Mouse (Mus musculus) forebrain, embryonic 13.5 days (tissue): ENCODE measurements at regions not wholly inside any gene's neighbourhood (a gene's known extent, or its start where the extent isn't known, plus 50 kb on each side); places are given as distances from the start of the nearest gene placed in this dataset.
A peak's percentile ranks its signal among the peaks of the same experiment; 100 is the strongest.
"Not testable (repeated sequence)": the region's sequence is repeated elsewhere in the genome, so short reads cannot be mapped to it uniquely, and the experiment has no call there.

Experiments used
- ATAC-seq: fragments of 200-750 bp; cut with Nextera tagmentation; 2 replicates; pipeline ENCODE4 v1.8.0; 2017
- H3K27ac ChIP-seq: fragments of 300-500 bp; sonication (generic); 2 replicates; pipeline ENCODE4 v1.5.1; 2015; ENCODE audit warnings: inconsistent platforms, mild to moderate bottlenecking, moderate library complexity
- H3K27me3 ChIP-seq: fragments of 300-500 bp; sonication (generic); 2 replicates; pipeline ENCODE4 v1.6.1; 2015; ENCODE audit warnings: mild to moderate bottlenecking, inconsistent platforms
- H3K36me3 ChIP-seq: fragments of 300-500 bp; sonication (generic); 2 replicates; pipeline ENCODE4 v1.6.1; 2015; ENCODE audit warnings: mild to moderate bottlenecking, inconsistent platforms; ENCODE audit not compliant: poor library complexity, severe bottlenecking
- H3K4me1 ChIP-seq: fragments of 300-500 bp; sonication (generic); 2 replicates; pipeline ENCODE4 v1.6.1; 2015; ENCODE audit warnings: inconsistent platforms
- H3K4me2 ChIP-seq: fragments of 300-500 bp; sonication (generic); 2 replicates; pipeline ENCODE4 v1.6.1; 2015; ENCODE audit warnings: inconsistent platforms, mild to moderate bottlenecking, moderate library complexity
- H3K4me3 ChIP-seq: fragments of 300-500 bp; sonication (generic); 2 replicates; pipeline ENCODE4 v1.5.1; 2015; ENCODE audit warnings: mild to moderate bottlenecking, inconsistent platforms
- H3K9ac ChIP-seq: fragments of 300-500 bp; sonication (generic); 2 replicates; pipeline ENCODE4 v1.6.1; 2015; ENCODE audit warnings: mild to moderate bottlenecking, inconsistent platforms
- H3K9me3 ChIP-seq: fragments of 300-500 bp; sonication (generic); replicated peaks from 2 replicates; pipeline ENCODE4 v1.6.1; 2016; ENCODE audit warnings: inconsistent platforms
- WGBS: fragments of 180-500 bp; shearing (Covaris S2); methylation state at CpG from one replicate; pipeline ENCODE4 v1.1.7; 2015; 5-methylcytosine and 5-hydroxymethylcytosine counted together

- Histone ChIP-seq H3K9me3 (no peaks in the 10 kb centered on the region), H3K4me2 (peak overlapping the region; percentile 36), H3K4me3 (no peak overlapping the region), H3K36me3 (no peaks in the 10 kb centered on the region), H3K9ac (no peak overlapping the region), H3K27me3 (no peaks in the 10 kb centered on the region), H3K4me1 (no peaks in the 10 kb centered on the region), H3K27ac (no peak overlapping the region)
- WGBS, result 23% methylated on average over 14 of the region's 14 CpGs
- ATAC-seq, result 0 out of 2 replicates have a peak, but pooled peaks have one; percentile 41
Measured at GRCm38 (mm10) chr14:18463230-18463873, 131.7 kb upstream of the Ube2e1 start.

GRCm38 (mm10) chr14:18462381-18462780 is 130.7 kb upstream of the Ube2e1 start:
- H3K9ac ChIP-seq, result no peak overlapping the region
- no peak overlapping the region for H3K4me3 ChIP-seq
- no peaks in the 10 kb centered on the region for H3K36me3 ChIP-seq
- no peaks in the 10 kb centered on the region for H3K27me3 ChIP-seq
- no peak for ATAC-seq
- H3K4me2 ChIP-seq, result no peak overlapping the region
- 87% methylated on average over 4 of the region's 4 CpGs for WGBS
- no peaks in the 10 kb centered on the region for H3K9me3 ChIP-seq
- no peaks in the 10 kb centered on the region for H3K4me1 ChIP-seq
- H3K27ac ChIP-seq, result no peak overlapping the region

GRCm38 (mm10) chr14:18448666-18449065 is 117.0 kb upstream of the Ube2e1 start:
- H3K9ac ChIP-seq, result no peak overlapping the region
- H3K4me1 ChIP-seq, result no peaks in the 10 kb centered on the region
- no peaks in the 10 kb centered on the region for H3K27me3 ChIP-seq
- no peak overlapping the region for H3K27ac ChIP-seq
- 79% methylated on average over 1 of the region's 1 CpGs for WGBS
- H3K9me3 ChIP-seq, result no peaks in the 10 kb centered on the region
- no peak overlapping the region for H3K4me2 ChIP-seq
- no peak for ATAC-seq
- no peak overlapping the region for H3K4me3 ChIP-seq
- H3K36me3 ChIP-seq, result no peaks in the 10 kb centered on the region

- Histone ChIP-seq H3K36me3 (no peaks in the 10 kb centered on the region), H3K9me3 (no peaks in the 10 kb centered on the region), H3K9ac (no peak overlapping the region), H3K27me3 (no peaks in the 10 kb centered on the region), H3K27ac (no peak overlapping the region), H3K4me1 (no peaks in the 10 kb centered on the region), H3K4me3 (no peak overlapping the region), H3K4me2 (no peak overlapping the region)
- WGBS, result 95% methylated on average over 1 of the region's 1 CpGs
- no peak for ATAC-seq
Measured at GRCm38 (mm10) chr14:18444492-18444891, 112.8 kb upstream of the Ube2e1 start.

GRCm38 (mm10) chr14:18428968-18429367 is 97.3 kb upstream of the Ube2e1 start:
- not testable (repeated sequence) for ATAC-seq, H3K27ac ChIP-seq, H3K27me3 ChIP-seq, H3K36me3 ChIP-seq, H3K4me2 ChIP-seq, H3K9ac ChIP-seq, H3K4me1 ChIP-seq, H3K9me3 ChIP-seq, H3K4me3 ChIP-seq
- 26% methylated on average over 4 of the region's 4 CpGs for WGBS

GRCm38 (mm10) chr14:18425887-18426286 is 94.2 kb upstream of the Ube2e1 start:
- no peak overlapping the region for H3K4me2 ChIP-seq
- no peak overlapping the region for H3K27ac ChIP-seq
- H3K36me3 ChIP-seq, result no peaks in the 10 kb centered on the region
- no peaks in the 10 kb centered on the region for H3K27me3 ChIP-seq
- no peaks in the 10 kb centered on the region; the same call in 1 of the 2 replicates for H3K9me3 ChIP-seq
- H3K4me3 ChIP-seq, result no peak overlapping the region
- ATAC-seq, result no peak
- H3K9ac ChIP-seq, result no peak overlapping the region
- no peaks in the 10 kb centered on the region for H3K4me1 ChIP-seq

GRCm38 (mm10) chr14:18416839-18417238 is 85.2 kb upstream of the Ube2e1 start:
- H3K9me3 ChIP-seq, result no peaks in the 10 kb centered on the region
- H3K27me3 ChIP-seq, result no peaks in the 10 kb centered on the region
- 2% methylated on average over 2 of the region's 2 CpGs for WGBS
- no peak overlapping the region for H3K4me3 ChIP-seq
- no peak overlapping the region for H3K4me2 ChIP-seq
- no peaks in the 10 kb centered on the region for H3K4me1 ChIP-seq
- no peaks in the 10 kb centered on the region for H3K36me3 ChIP-seq
- H3K27ac ChIP-seq, result no peak overlapping the region
- H3K9ac ChIP-seq, result no peak overlapping the region
- ATAC-seq, result peak; percentile 38; the same call in 1 of the 2 replicates

GRCm38 (mm10) chr14:18416319-18416718 is 84.7 kb upstream of the Ube2e1 start:
- Histone ChIP-seq H3K9ac (no peak overlapping the region), H3K27me3 (no peaks in the 10 kb centered on the region), H3K4me3 (no peak overlapping the region), H3K4me1 (no peaks in the 10 kb centered on the region), H3K36me3 (no peaks in the 10 kb centered on the region), H3K27ac (no peak overlapping the region), H3K4me2 (no peak overlapping the region), H3K9me3 (no peaks in the 10 kb centered on the region)
- 83% methylated on average over 4 of the region's 4 CpGs for WGBS
- no peak for ATAC-seq

GRCm38 (mm10) chr14:18398953-18399352 is 67.3 kb upstream of the Ube2e1 start:
- Histone ChIP-seq H3K27me3 (no peaks in the 10 kb centered on the region), H3K4me2 (no peak overlapping the region), H3K4me1 (no peaks in the 10 kb centered on the region), H3K9me3 (no peaks in the 10 kb centered on the region), H3K4me3 (no peak overlapping the region), H3K9ac (no peak overlapping the region), H3K27ac (no peak overlapping the region), H3K36me3 (no peaks in the 10 kb centered on the region)
- WGBS, result 88% methylated on average over 4 of the region's 4 CpGs
- ATAC-seq, result no peak

- H3K27ac ChIP-seq, result no peak overlapping the region
- no peak overlapping the region for H3K4me2 ChIP-seq
- no peak for ATAC-seq
- H3K9ac ChIP-seq, result no peak overlapping the region
- H3K4me3 ChIP-seq, result no peak overlapping the region
- H3K4me1 ChIP-seq, result no peaks in the 10 kb centered on the region
- H3K9me3 ChIP-seq, result no peaks in the 10 kb centered on the region
- H3K27me3 ChIP-seq, result no peaks in the 10 kb centered on the region
- WGBS, result 90% methylated on average over 8 of the region's 8 CpGs
- no peaks in the 10 kb centered on the region for H3K36me3 ChIP-seq
Measured at GRCm38 (mm10) chr14:18396206-18396764, 64.6 kb upstream of the Ube2e1 start.

GRCm38 (mm10) chr14:18394071-18394745 is 62.5 kb upstream of the Ube2e1 start:
- Histone ChIP-seq H3K36me3 (no peaks in the 10 kb centered on the region), H3K4me1 (no peaks in the 10 kb centered on the region), H3K9ac (no peak overlapping the region), H3K4me3 (no peak overlapping the region), H3K9me3 (no peaks in the 10 kb centered on the region), H3K27ac (no peak overlapping the region), H3K27me3 (no peaks in the 10 kb centered on the region), H3K4me2 (no peak overlapping the region)
- 94% methylated on average over 3 of the region's 3 CpGs for WGBS
- no peak for ATAC-seq

GRCm38 (mm10) chr14:18391824-18392486 is 60.3 kb upstream of the Ube2e1 start:
- Histone ChIP-seq H3K4me2 (no peak overlapping the region), H3K27me3 (no peaks in the 10 kb centered on the region)

More at GRCm38 (mm10) chr14:18391824-18392486, 60.3 kb upstream of the Ube2e1 start:
- ATAC-seq, result no peak
- Histone ChIP-seq H3K4me3 (no peak overlapping the region), H3K27ac (no peak overlapping the region), H3K4me1 (no peaks in the 10 kb centered on the region), H3K36me3 (no peaks in the 10 kb centered on the region), H3K9ac (no peak overlapping the region), H3K9me3 (no peaks in the 10 kb centered on the region)
- WGBS, result 93% methylated on average over 3 of the region's 3 CpGs
